Mouse (Mus musculus): Measurements from ENCODE around the gene H3f3b. TPM values are rescaled to one million over a fixed set of nuclear protein-coding genes. Genes with fewer than 3 reads are reported as not detected.

The H3f3b gene
- total RNA-seq (2015): 756 and 808 TPM in 2 replicates
- 735 and 795 TPM in 2 replicates for total RNA-seq (2017)

DNA sequence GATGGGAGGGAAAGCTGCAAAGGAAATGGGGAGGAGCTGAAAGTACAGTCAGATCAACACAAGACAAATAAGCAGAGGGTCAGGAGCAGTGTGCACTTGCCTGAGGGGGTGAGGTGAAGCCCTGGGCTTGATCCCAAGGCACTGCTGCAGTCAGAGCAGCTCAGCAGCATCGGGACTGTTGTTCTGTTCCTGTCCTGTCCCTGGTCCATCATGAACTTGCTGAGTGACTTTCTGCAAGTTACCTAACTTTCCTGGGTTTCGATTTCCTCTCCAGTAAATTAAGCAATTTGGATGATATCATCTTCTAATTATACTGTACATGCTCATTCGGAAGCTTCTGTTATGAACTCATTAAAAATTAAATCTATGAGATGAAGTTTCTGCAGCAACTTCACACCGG lies at the start of gene H3f3b:
Gene H3f3b, minus strand, starts transcription at position 207 of the 400 bp plus-strand sequence.
- no peak for ATAC-seq (ENCODE audit: poor library complexity, severe bottlenecking)

- ATAC-seq (ENCODE audit: poor library complexity, severe bottlenecking): peak; percentile 34
Observed at GRCm38 (mm10) chr11:116076836-116077235, 49.1 kb upstream of the H3f3b start.

DNA sequence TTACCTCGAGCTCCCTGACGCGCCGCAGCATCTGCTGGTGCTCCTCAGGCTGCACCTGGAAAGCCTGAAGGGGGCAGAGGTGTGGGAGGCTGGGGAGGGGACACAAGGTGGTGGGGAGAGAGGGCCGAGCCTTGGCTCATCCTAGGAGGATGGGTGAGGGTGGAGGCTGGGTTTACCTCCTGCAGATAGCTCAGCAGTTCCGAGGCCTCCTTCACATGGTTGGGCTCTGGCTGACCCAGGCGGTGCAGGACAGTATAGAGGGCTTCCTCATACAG lies 48.4 kb upstream of the H3f3b start:
- no peak for ATAC-seq (ENCODE audit: poor library complexity, severe bottlenecking)

DNA sequence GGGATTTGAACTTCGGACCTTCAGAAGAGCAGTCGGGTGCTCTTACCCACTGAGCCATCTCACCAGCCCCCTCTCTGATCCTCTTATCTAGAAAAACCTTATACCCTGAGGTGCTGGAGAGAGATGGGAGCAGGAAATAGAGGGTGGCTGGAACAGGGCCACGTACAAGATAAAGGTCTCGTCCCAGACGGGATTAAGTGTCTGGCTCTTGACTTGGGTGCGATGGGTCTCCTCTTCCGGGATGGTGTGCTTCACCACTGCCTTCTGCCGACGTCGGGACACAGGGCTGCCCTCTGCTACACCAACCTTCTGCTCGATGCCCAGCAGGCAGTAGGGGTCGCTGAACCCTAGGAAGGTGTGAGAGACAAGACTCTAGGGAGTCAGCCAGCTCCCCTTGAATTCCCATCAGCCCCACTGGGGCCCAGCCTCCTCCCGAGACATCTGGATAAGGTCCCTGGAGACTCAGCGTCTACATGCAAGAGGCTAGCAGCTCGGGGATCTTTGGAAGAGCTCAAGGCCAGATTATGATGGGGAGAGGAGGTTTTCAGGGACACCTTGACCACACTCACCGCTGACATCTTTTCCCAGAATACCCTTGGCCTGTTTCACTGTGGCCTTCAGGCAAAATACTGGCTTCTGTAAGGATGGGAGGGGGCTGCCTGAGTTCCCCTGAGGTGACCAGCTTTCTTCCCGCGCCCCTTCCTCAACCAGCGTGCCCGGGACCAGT lies 47.9 kb upstream of the H3f3b start:
- ATAC-seq (ENCODE audit: poor library complexity, severe bottlenecking): no peak

GRCm38 (mm10) chr11:116074436-116074991 lies 46.8 kb upstream of the H3f3b start:
- ATAC-seq (ENCODE audit: poor library complexity, severe bottlenecking): no peak

DNA sequence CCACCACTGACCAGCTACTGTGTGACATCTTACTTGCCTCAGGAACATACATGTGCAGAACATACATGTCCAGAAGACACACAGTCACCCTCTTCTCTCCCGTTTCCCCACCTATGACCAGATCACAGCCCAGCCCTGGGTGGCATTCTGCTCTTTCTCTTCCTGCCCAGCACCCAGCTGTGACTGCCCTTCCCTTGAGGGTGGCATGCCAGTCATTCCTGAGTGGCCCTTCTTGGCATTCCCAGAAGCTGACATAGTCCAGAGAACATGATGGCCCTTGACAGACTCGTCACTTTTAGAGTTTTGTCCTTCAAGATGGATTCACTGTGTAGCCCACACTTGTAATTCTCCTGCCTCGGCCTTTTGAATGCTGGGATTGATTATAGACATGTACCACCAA lies 44.8 kb upstream of the H3f3b start:
- ATAC-seq (ENCODE audit: poor library complexity, severe bottlenecking): no peak

- ATAC-seq (ENCODE audit: poor library complexity, severe bottlenecking): peak; percentile 56
Observed at GRCm38 (mm10) chr11:116071510-116071909, 43.7 kb upstream of the H3f3b start.

- ATAC-seq (ENCODE audit: poor library complexity, severe bottlenecking): no peak
Observed at GRCm38 (mm10) chr11:116065345-116065744, 37.6 kb upstream of the H3f3b start.

DNA sequence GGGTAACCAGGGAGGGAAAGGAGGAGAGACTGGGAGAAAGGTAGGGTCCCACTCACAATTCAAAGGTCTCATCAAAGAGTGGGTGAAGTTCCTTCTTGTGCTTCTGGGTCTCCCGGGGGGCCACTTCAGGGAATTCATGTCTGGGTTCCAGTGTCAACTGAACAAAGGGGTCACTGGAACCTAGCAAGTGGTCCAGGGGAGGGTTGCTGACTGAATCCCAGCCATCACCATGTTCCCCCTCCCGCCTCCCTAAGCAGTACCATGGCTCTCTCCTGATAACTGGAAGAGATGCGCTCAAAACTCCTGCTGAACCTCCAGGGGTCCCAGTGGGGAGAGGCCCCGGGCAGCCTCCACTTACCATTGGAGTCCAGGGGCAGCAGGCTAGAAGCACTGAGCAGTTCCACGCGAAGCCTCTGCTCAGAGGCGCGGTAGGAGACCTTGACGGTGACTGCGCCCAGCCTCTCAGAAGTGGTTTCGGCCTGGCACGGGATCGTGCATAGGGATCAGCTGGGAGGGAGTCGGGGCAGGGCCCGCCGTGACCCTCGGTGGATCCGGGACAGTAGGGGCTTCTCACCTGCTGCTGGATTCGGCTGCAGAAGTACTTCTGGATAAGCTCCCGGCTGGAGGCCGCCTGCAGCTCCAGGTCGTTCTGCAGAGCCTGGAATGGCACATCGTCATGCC lies 36.6 kb upstream of the H3f3b start:
- ATAC-seq (ENCODE audit: poor library complexity, severe bottlenecking): no peak

DNA sequence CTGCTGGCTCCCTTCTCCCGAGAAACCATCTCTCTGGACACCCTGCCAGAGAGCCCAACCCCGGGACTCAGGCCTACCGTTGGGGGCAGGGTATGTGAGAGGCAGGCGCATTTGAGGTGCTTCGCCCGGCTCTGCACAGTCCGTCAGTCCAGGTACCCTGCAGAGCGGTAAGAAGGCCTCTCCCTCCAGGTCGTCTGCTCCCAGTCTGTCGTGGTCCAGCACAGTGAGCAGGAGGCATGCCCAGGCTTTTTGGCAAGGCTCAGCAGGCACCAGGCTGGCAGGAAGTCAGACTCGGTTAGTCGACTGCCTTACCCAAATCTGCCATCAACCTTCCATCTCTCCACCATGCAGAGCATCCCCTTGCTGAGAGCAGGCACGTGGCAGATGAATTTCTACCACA lies 35.8 kb upstream of the H3f3b start:
- ATAC-seq (ENCODE audit: poor library complexity, severe bottlenecking): no peak

- no peak for ATAC-seq (ENCODE audit: poor library complexity, severe bottlenecking)
Observed at GRCm38 (mm10) chr11:116062521-116062920, 34.8 kb upstream of the H3f3b start.

GRCm38 (mm10) chr11:116061641-116062415 lies 34.1 kb upstream of the H3f3b start:
- ATAC-seq (ENCODE audit: poor library complexity, severe bottlenecking): no peak

GRCm38 (mm10) chr11:116060596-116060995 lies 32.8 kb upstream of the H3f3b start:
- no peak for ATAC-seq (ENCODE audit: poor library complexity, severe bottlenecking)

DNA sequence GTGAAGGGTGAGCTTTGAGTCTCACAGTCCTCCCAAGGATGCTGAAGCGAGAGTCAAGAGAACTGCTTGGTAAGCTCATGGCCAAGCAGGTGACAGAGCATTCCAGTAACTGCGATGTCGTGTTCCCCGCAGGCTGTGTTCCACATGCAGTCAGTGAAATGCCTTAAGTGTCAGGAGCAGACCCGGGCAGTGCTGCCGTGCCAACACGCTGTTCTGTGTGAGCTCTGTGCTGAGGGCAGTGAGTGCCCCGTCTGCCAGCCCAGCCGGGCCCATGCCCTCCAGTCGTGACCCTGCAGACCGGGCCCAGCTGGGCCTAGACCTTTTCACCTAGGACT lies 31.9 kb upstream of the H3f3b start:
- ATAC-seq (ENCODE audit: poor library complexity, severe bottlenecking): no peak

GRCm38 (mm10) chr11:116058868-116059690 lies 31.3 kb upstream of the H3f3b start:
- ATAC-seq (ENCODE audit: poor library complexity, severe bottlenecking): no peak

GRCm38 (mm10) chr11:116058022-116058614 lies 30.4 kb upstream of the H3f3b start:
- no peak for ATAC-seq (ENCODE audit: poor library complexity, severe bottlenecking)

GRCm38 (mm10) chr11:116057237-116057881 lies 29.6 kb upstream of the H3f3b start:
- peak; percentile 70 for ATAC-seq (ENCODE audit: poor library complexity, severe bottlenecking)

DNA sequence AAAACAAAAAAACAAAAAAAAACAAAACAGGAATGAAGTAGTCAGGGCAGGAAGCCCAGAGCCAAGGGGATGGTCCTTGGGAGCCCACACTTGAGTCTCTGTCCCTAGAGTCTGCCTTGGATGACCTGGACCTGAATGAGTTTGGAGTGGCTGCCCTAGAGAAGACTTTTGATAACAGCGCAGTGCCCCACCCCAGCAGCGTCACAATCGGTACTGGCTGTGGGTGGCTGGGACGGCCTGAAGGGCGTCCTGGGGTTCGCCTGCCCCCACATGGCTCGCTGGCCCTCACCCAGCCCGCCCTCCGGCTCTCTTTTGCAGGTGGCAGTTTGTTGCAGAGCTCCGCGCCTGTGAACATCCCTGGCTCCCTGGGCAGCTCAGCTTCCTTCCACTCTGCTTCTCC lies 28.1 kb upstream of the H3f3b start:
- ATAC-seq (ENCODE audit: poor library complexity, severe bottlenecking): no peak

DNA sequence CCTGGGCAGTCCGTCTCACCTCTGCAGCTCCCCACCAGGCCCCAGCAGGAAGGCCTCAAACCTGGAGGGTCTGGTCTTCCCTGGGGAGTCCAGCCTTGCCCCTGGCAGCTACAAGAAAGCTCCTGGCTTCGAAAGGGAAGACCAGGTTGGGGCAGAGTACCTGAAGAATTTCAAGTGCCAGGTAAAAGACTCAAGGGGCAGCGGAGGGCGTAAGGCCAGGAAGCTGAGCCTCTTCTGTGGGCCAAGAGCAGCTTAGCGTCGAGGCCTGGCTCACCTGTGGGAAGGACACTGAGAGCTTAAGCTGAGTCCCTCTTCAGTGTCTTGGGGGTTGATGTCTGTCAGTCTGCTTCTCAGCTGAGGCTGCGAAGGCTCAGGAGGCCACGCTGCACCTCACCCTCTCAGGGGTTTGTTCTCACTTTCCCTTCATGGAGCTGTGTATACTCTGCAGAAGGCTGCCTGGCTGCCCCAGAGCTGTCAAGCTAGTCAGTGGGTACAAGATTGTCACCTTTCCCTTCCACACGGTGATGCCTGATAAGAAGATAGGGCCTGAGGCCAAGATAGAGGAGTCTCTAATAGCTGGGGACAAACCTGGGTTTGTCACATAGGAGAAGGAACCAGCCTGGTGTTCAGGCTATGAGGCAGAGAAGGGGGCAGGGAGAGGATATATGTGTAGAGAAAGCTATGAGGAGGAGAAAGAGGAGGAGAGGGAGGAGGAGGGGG lies 25.9 kb upstream of the H3f3b start:
- no peak for ATAC-seq (ENCODE audit: poor library complexity, severe bottlenecking)

Measured in megakaryocyte, adult 5-6 weeks (primary cell).